Mouse (Mus musculus): ENCODE measurements around the gene Fbn1.

Gene Fbn1

GRCm38 (mm10) chr2:125386221-125386965 lies 121.4 kb downstream of the Fbn1 start:
- DNase-seq = no peak

GRCm38 (mm10) chr2:125384941-125385340 lies 122.9 kb downstream of the Fbn1 start:
- no peak for DNase-seq

GRCm38 (mm10) chr2:125384415-125384814 lies 123.4 kb downstream of the Fbn1 start:
- no peak for DNase-seq

- no peak for DNase-seq
Observed at GRCm38 (mm10) chr2:125383273-125383641, 124.5 kb downstream of the Fbn1 start.

GRCm38 (mm10) chr2:125382613-125383272 lies 125.0 kb downstream of the Fbn1 start:
- DNase-seq = no peak

- no peak for DNase-seq
Observed at GRCm38 (mm10) chr2:125380086-125380485, 127.7 kb downstream of the Fbn1 start.

- no peak for DNase-seq
Observed at GRCm38 (mm10) chr2:125379206-125379605, 128.6 kb downstream of the Fbn1 start.

- DNase-seq = no peak
Observed at GRCm38 (mm10) chr2:125375926-125376325, 131.9 kb downstream of the Fbn1 start.

- DNase-seq = no peak
Observed at GRCm38 (mm10) chr2:125375301-125375700, 132.5 kb downstream of the Fbn1 start.

GRCm38 (mm10) chr2:125369666-125370065 lies 138.1 kb downstream of the Fbn1 start:
- no peak for DNase-seq

GRCm38 (mm10) chr2:125368616-125369015 lies 139.2 kb downstream of the Fbn1 start:
- DNase-seq = peak; percentile 7

- no peak for DNase-seq
Observed at GRCm38 (mm10) chr2:125361661-125362060, 146.1 kb downstream of the Fbn1 start.

GRCm38 (mm10) chr2:125356486-125356885 lies 151.3 kb downstream of the Fbn1 start:
- no peak for DNase-seq

GRCm38 (mm10) chr2:125356068-125356467 lies 151.7 kb downstream of the Fbn1 start:
- DNase-seq = no peak

- DNase-seq = no peak
Observed at GRCm38 (mm10) chr2:125355216-125355971, 152.4 kb downstream of the Fbn1 start.

GRCm38 (mm10) chr2:125354587-125354986 lies 153.2 kb downstream of the Fbn1 start:
- DNase-seq = no peak

GRCm38 (mm10) chr2:125349144-125349543 lies 158.6 kb downstream of the Fbn1 start:
- no peak for DNase-seq

GRCm38 (mm10) chr2:125342181-125342950 lies 165.4 kb downstream of the Fbn1 start:
- DNase-seq = no peak

GRCm38 (mm10) chr2:125340381-125340780 lies 167.4 kb downstream of the Fbn1 start:
- no peak for DNase-seq

GRCm38 (mm10) chr2:125337239-125337638 lies 170.6 kb downstream of the Fbn1 start:
- no peak for DNase-seq

- DNase-seq = no peak
Observed at GRCm38 (mm10) chr2:125335206-125335605, 172.6 kb downstream of the Fbn1 start.

- peak; percentile 50 for DNase-seq
Observed at GRCm38 (mm10) chr2:125334163-125334562, 173.6 kb downstream of the Fbn1 start.

GRCm38 (mm10) chr2:125331581-125331980 lies 176.2 kb downstream of the Fbn1 start:
- no peak for DNase-seq

Measured in kidney, adult 9 months (tissue).